ENCODE assay signal across 7 mouse cellular contexts in genomic region chr11:40755109-40755627, GRCm38 (mm10). TPM values are rescaled to one million over a fixed set of nuclear protein-coding genes. Genes with fewer than 3 reads are reported as not detected.
A peak's percentile ranks its signal among the peaks of the same experiment; 100 is the strongest.
DNase-seq lines count a peak whose midpoint lies in the region; ATAC-seq and TF ChIP-seq lines count a peak whose summit lies in the region.

Gene Ccng1, minus strand, starts transcription at chr11:40755311.

- H3K27me3 ChIP-seq in embryonic facial prominence, embryonic 10.5 days (replicated peaks; ENCODE audit: low read depth, poor library complexity, severe bottlenecking), result no peaks in the 10 kb centered on the region
- H3K27me3 ChIP-seq in intestine, postnatal 0 days (replicated peaks; ENCODE audit: control insufficient read depth, insufficient read depth, low read length), result no peaks in the 10 kb centered on the region
- no peaks in the 10 kb centered on the region for H3K27me3 ChIP-seq in midbrain, embryonic 12.5 days
- no peaks in the 10 kb centered on the region for H3K27me3 ChIP-seq in small intestine, adult 2 months (ENCODE audit: control insufficient read depth, insufficient read depth, low read length)

- ATAC-seq in intestine, postnatal 0 days, result peak; percentile 99
- peak; percentile 99 for ATAC-seq in midbrain, embryonic 12.5 days (ENCODE audit: low FRiP score, low read depth)

- peak within 1 kb of the TSS; percentile 91 for H3K27ac ChIP-seq in embryonic facial prominence, embryonic 10.5 days (replicated peaks)
- peak within 1 kb of the TSS; percentile 75 for H3K27ac ChIP-seq in intestine, postnatal 0 days (ENCODE audit: low read depth, low read length)
- 0 out of 2 replicates have a peak within 1 kb of the TSS, but pooled peaks have one; percentile 4 for H3K27ac ChIP-seq in midbrain, embryonic 12.5 days (replicated peaks)
- 0 out of 2 replicates have a peak within 1 kb of the TSS, but pooled peaks have one; percentile 17 for H3K27ac ChIP-seq in small intestine, adult 2 months (ENCODE audit: insufficient read depth, low read depth, low read length)

- H3K9me3 ChIP-seq in embryonic facial prominence, embryonic 10.5 days, result no peaks in the 10 kb centered on the region
- H3K9me3 ChIP-seq in intestine, postnatal 0 days (ENCODE audit: control insufficient read depth), result no peaks in the 10 kb centered on the region
- H3K9me3 ChIP-seq in midbrain, embryonic 12.5 days, result no peaks in the 10 kb centered on the region

- peak within 1 kb of the TSS; percentile 87 for H3K4me2 ChIP-seq in intestine, postnatal 0 days (replicated peaks; ENCODE audit: low read depth)
- H3K4me2 ChIP-seq in midbrain, embryonic 12.5 days (replicated peaks), result peak within 1 kb of the TSS; percentile 73

- peak within 1 kb of the TSS; percentile 87 for H3K4me3 ChIP-seq in embryonic facial prominence, embryonic 10.5 days
- peak within 1 kb of the TSS; percentile 89 for H3K4me3 ChIP-seq in intestine, postnatal 0 days (ENCODE audit: low read depth, low read length)
- H3K4me3 ChIP-seq in midbrain, embryonic 12.5 days, result peak within 1 kb of the TSS; percentile 65
- H3K4me3 ChIP-seq in small intestine, adult 2 months (ENCODE audit: low read depth, low read length), result peak within 1 kb of the TSS; percentile 83

- peak; percentile 67 for TF ChIP-seq POLR2A in small intestine, adult 2 months (IDR thresholded peaks at IDR 0.05; ENCODE audit: low read depth, low read length)

- H3K4me1 ChIP-seq in embryonic facial prominence, embryonic 10.5 days, result peaks cover 20% of the 10 kb centered on the region
- H3K4me1 ChIP-seq in intestine, postnatal 0 days (replicated peaks; ENCODE audit: control insufficient read depth, insufficient read depth, low read length), result no peaks in the 10 kb centered on the region
- peaks cover 7% of the 10 kb centered on the region for H3K4me1 ChIP-seq in midbrain, embryonic 12.5 days
- H3K4me1 ChIP-seq in small intestine, adult 2 months (ENCODE audit: control insufficient read depth, insufficient read depth, insufficient read length, low read length), result peaks cover 3% of the 10 kb centered on the region; the same call in 1 of the 2 replicates

- H3K9ac ChIP-seq in intestine, postnatal 0 days (ENCODE audit: low read depth, low read length), result peak within 1 kb of the TSS; percentile 84
- H3K9ac ChIP-seq in midbrain, embryonic 12.5 days (replicated peaks), result peak within 1 kb of the TSS; percentile 78

- peak; percentile 94 for DNase-seq in adrenal gland, postnatal 10 days
- DNase-seq in embryonic facial prominence, embryonic 10.5 days (ENCODE audit: low spot score), result peak; percentile 93
- DNase-seq in gonadal fat pad, adult 2 months (ENCODE audit: low read depth), result peak; percentile 87
- peak; percentile 92 for DNase-seq in left cerebral cortex, postnatal 4 days

- intact Hi-C loops in left cerebral cortex, postnatal 4 days (cut with DNase I), result no loop called here

- no peak for TF ChIP-seq CTCF in intestine, postnatal 0 days (IDR thresholded peaks at IDR 0.05; ENCODE audit: low read depth)
- no peak for TF ChIP-seq CTCF in small intestine, adult 2 months (IDR thresholded peaks at IDR 0.05; ENCODE audit: extremely low read depth, insufficient read length, insufficient replicate concordance, low read depth, low read length)

- H3K36me3 ChIP-seq in embryonic facial prominence, embryonic 10.5 days (replicated peaks), result peaks cover 7% of the 10 kb centered on the region; the same call in 1 of the 2 replicates
- H3K36me3 ChIP-seq in intestine, postnatal 0 days (ENCODE audit: control insufficient read depth, insufficient read depth), result peaks cover 14% of the 10 kb centered on the region
- H3K36me3 ChIP-seq in midbrain, embryonic 12.5 days, result no peaks in the 10 kb centered on the region
- H3K36me3 ChIP-seq in small intestine, adult 2 months (ENCODE audit: control insufficient read depth, insufficient read depth, low read length), result peaks cover 12% of the 10 kb centered on the region

- WGBS in embryonic facial prominence, embryonic 10.5 days, result under 1% methylated on average over 25 of the region's 25 CpGs
- under 1% methylated on average over 25 of the region's 25 CpGs for WGBS in intestine, postnatal 0 days
- 1% methylated on average over 25 of the region's 25 CpGs for WGBS in midbrain, embryonic 12.5 days
- under 1% methylated on average over 25 of the region's 25 CpGs for WGBS in small intestine, adult 2 months

RNA-seq across cellular contexts. Expression of gene Ccng1, which starts in this region (rescaled TPM):
- total RNA-seq in adrenal gland, postnatal 10 days (2021), result 10 to 100 TPM; 71.1 to 96.0 TPM
- polyA plus RNA-seq in embryonic facial prominence, embryonic 10.5 days (2016; fragmentation: Nextera tagmentation; extraction: Ambion mirVana), result 31.2 and 31.5 TPM in 2 replicates
- polyA plus RNA-seq in gonadal fat pad, adult 2 months (2012; rRNA removed), result 22.1 and 27.4 TPM in 2 replicates
- polyA plus RNA-seq in intestine, postnatal 0 days (2015; fragmentation: Nextera tagmentation; extraction: Ambion mirVana), result 42.0 and 44.1 TPM in 2 replicates
- 10 to 100 TPM; 37.8 to 40.1 TPM for total RNA-seq in left cerebral cortex, postnatal 4 days (2021)
- polyA plus RNA-seq in midbrain, embryonic 12.5 days (2016; fragmentation: Nextera tagmentation; extraction: Ambion mirVana), result 40.6 and 41.3 TPM in 2 replicates
- 5.4 and 6.1 TPM in 2 replicates for polyA plus RNA-seq in small intestine, adult 2 months (2012; rRNA removed)

Comparison
In these comparisons a context has a peak if more than half of its experiments do, and no peak if none do; other contexts are left out.
1. Peak in every context shown above with its lines: DNase-seq, ATAC-seq, H3K4me3 ChIP-seq and H3K27ac ChIP-seq.
2. H3K27ac ChIP-seq: peak in every context shown above with its lines; median percentile 91 in embryonic facial prominence, embryonic 10.5 days; 75 in intestine, postnatal 0 days; 17 in small intestine, adult 2 months; 4 in midbrain, embryonic 12.5 days.